Mouse (Mus musculus): Measurements from ENCODE around the gene Ccdc90b. TPM values are rescaled to one million over a fixed set of nuclear protein-coding genes. Genes with fewer than 3 reads are reported as not detected.

The Ccdc90b gene
- total RNA-seq, 2 experiments from 2014 or later = 30.8 TPM

Other genes starting within 250 kb of the Ccdc90b start
- 1 to 10 TPM; 1.4 to 1.9 TPM for gene Ankrd42, start 76.0 kb downstream of the Ccdc90b start, total RNA-seq (2021)
- 10 to 100 TPM; 32.7 to 34.0 TPM for gene Pcf11, start 108.8 kb downstream of the Ccdc90b start, total RNA-seq (2021)
- 10 to 100 TPM; 13.5 to 17.1 TPM for gene Rab30, start 180.5 kb downstream of the Ccdc90b start, total RNA-seq (2021)

All from heart, postnatal 14 days (tissue).